Comparison of ENCODE assay signal across 15 mouse cellular contexts in genomic region chr7:124341510-124341909, GRCm38 (mm10).
"Had no signal": no experiment of that assay in that cellular context is flagged by ENCODE, and none has a peak within 500 bp of the region (broad histone marks: within the 10 kb centered on the region; RNA-seq: fewer than 3 reads in every experiment).

No protein-coding gene starts in this region.

- DNase-seq: kidney, adult 18-20 months; kidney, postnatal 10 days; kidney, postnatal 4 days; lung, embryonic 14.5 days; lung, postnatal 14 days; right cerebral cortex, postnatal 4 days; spleen, adult 18-20 months; thymus, adult 18-20 months; thymus, postnatal 14 days had no signal

- H3K27ac ChIP-seq: left cerebral cortex, adult 2 months; limb, embryonic 15.5 days; liver, embryonic 12.5 days; macrophage; neural tube, embryonic 12.5 days had no signal

- H3K9me3 ChIP-seq: limb, embryonic 15.5 days; liver, embryonic 12.5 days; neural tube, embryonic 12.5 days had no signal

- H3K4me3 ChIP-seq: left cerebral cortex, adult 2 months; limb, embryonic 15.5 days; liver, embryonic 12.5 days; megakaryocyte, embryonic 14.5 days; neural tube, embryonic 12.5 days had no signal

- H3K4me2 ChIP-seq: limb, embryonic 15.5 days; liver, embryonic 12.5 days; lung, embryonic 14.5 days; neural tube, embryonic 12.5 days had no signal

- H3K36me3 ChIP-seq: limb, embryonic 15.5 days; liver, embryonic 12.5 days; neural tube, embryonic 12.5 days had no signal

- H3K4me1 ChIP-seq: liver, embryonic 12.5 days; megakaryocyte, embryonic 14.5 days; neural tube, embryonic 12.5 days had no signal

- H3K27me3 ChIP-seq: limb, embryonic 15.5 days; liver, embryonic 12.5 days; megakaryocyte, embryonic 14.5 days; neural tube, embryonic 12.5 days had no signal

- ATAC-seq: liver, embryonic 12.5 days had no signal

- H3K9ac ChIP-seq: limb, embryonic 15.5 days; liver, embryonic 12.5 days; lung, embryonic 14.5 days; neural tube, embryonic 12.5 days had no signal
